Mouse (Mus musculus): ENCODE data around the gene Mta3. TPM values are rescaled to one million over a fixed set of nuclear protein-coding genes. Genes with fewer than 3 reads are reported as not detected.

Gene Mta3
- polyA plus RNA-seq, 1 experiment from 2014 or later, result 38.2 TPM

- no peak overlapping the region for H3K27ac ChIP-seq (ENCODE audit: low read length)
- H3K4me3 ChIP-seq (replicated peaks; ENCODE audit: low read length), result no peak overlapping the region
- peaks cover 2% of the 10 kb centered on the region; the same call in 1 of the 2 replicates for H3K4me1 ChIP-seq (replicated peaks; ENCODE audit: control insufficient read depth, insufficient read depth, low read length)
- no peak for ATAC-seq
- H3K4me2 ChIP-seq (ENCODE audit: low read length), result no peak overlapping the region
- H3K9me3 ChIP-seq (ENCODE audit: control insufficient read depth, low read length), result no peaks in the 10 kb centered on the region
- peaks cover 5% of the 10 kb centered on the region; the same call in 1 of the 2 replicates for H3K36me3 ChIP-seq (ENCODE audit: control insufficient read depth, insufficient read depth)
- 96% methylated on average over 7 of the region's 7 CpGs for WGBS
- no peak overlapping the region for H3K9ac ChIP-seq (replicated peaks; ENCODE audit: low read depth, low read length)
- H3K27me3 ChIP-seq (replicated peaks; ENCODE audit: control insufficient read depth, insufficient read depth, low read length), result no peaks in the 10 kb centered on the region
These were observed 61.1 kb downstream of the Mta3 start for GRCm38 (mm10) chr17:83767064-83767463.

- Histone ChIP-seq H3K4me3 (replicated peaks; ENCODE audit: low read length) (no peak overlapping the region), H3K27ac (ENCODE audit: low read length) (no peak overlapping the region), H3K27me3 (replicated peaks; ENCODE audit: control insufficient read depth, insufficient read depth, low read length) (no peaks in the 10 kb centered on the region), H3K4me1 (replicated peaks; ENCODE audit: control insufficient read depth, insufficient read depth, low read length) (peaks cover 13% of the 10 kb centered on the region), H3K9me3 (ENCODE audit: control insufficient read depth, low read length) (no peaks in the 10 kb centered on the region), H3K9ac (replicated peaks; ENCODE audit: low read depth, low read length) (no peak overlapping the region), H3K4me2 (ENCODE audit: low read length) (no peak overlapping the region), H3K36me3 (ENCODE audit: control insufficient read depth, insufficient read depth) (peaks cover 1% of the 10 kb centered on the region; the same call in 1 of the 2 replicates)
- WGBS, result 95% methylated on average over 10 of the region's 10 CpGs
- no peak for ATAC-seq
These were observed 62.3 kb downstream of the Mta3 start for GRCm38 (mm10) chr17:83768309-83768708.

DNA sequence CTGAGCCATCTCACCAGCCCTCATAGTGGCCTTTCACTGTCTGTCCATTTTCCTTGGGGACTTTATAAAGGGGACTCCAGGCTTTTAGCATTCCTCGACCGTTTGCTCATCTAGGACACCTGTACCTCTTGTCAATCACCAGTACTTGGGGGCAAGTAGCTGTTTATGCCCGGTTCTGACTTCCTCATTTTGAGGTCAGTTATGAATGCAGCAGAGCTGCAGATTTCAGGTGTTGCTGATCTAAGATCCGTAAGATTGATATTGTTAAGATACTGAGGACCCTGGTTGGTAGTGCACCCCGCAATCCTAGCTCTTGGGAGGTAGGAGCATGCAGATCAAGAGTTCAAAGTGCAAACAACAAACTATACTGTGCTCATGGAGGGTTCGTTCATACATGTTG, 64.4 kb downstream of the Mta3 start:
- H3K36me3 ChIP-seq (ENCODE audit: control insufficient read depth, insufficient read depth), result no peaks in the 10 kb centered on the region
- peaks cover 13% of the 10 kb centered on the region for H3K4me1 ChIP-seq (replicated peaks; ENCODE audit: control insufficient read depth, insufficient read depth, low read length)
- H3K9ac ChIP-seq (replicated peaks; ENCODE audit: low read depth, low read length), result no peak overlapping the region
- WGBS, result 84% methylated on average over 6 of the region's 6 CpGs
- no peak overlapping the region for H3K4me3 ChIP-seq (replicated peaks; ENCODE audit: low read length)
- H3K27me3 ChIP-seq (replicated peaks; ENCODE audit: control insufficient read depth, insufficient read depth, low read length), result no peaks in the 10 kb centered on the region
- no peak for ATAC-seq
- H3K4me2 ChIP-seq (ENCODE audit: low read length), result no peak overlapping the region
- no peak overlapping the region for H3K27ac ChIP-seq (ENCODE audit: low read length)
- H3K9me3 ChIP-seq (ENCODE audit: control insufficient read depth, low read length), result no peaks in the 10 kb centered on the region

GRCm38 (mm10) chr17:83770931-83771330, 65.0 kb downstream of the Mta3 start:
- no peak for ATAC-seq
- Histone ChIP-seq H3K4me3 (replicated peaks; ENCODE audit: low read length) (no peak overlapping the region), H3K27me3 (replicated peaks; ENCODE audit: control insufficient read depth, insufficient read depth, low read length) (no peaks in the 10 kb centered on the region), H3K4me2 (ENCODE audit: low read length) (no peak overlapping the region), H3K27ac (ENCODE audit: low read length) (no peak overlapping the region), H3K4me1 (replicated peaks; ENCODE audit: control insufficient read depth, insufficient read depth, low read length) (peaks cover 13% of the 10 kb centered on the region), H3K9ac (replicated peaks; ENCODE audit: low read depth, low read length) (no peak overlapping the region), H3K9me3 (ENCODE audit: control insufficient read depth, low read length) (no peaks in the 10 kb centered on the region), H3K36me3 (ENCODE audit: control insufficient read depth, insufficient read depth) (no peaks in the 10 kb centered on the region)
- 96% methylated on average over 7 of the region's 7 CpGs for WGBS

DNA sequence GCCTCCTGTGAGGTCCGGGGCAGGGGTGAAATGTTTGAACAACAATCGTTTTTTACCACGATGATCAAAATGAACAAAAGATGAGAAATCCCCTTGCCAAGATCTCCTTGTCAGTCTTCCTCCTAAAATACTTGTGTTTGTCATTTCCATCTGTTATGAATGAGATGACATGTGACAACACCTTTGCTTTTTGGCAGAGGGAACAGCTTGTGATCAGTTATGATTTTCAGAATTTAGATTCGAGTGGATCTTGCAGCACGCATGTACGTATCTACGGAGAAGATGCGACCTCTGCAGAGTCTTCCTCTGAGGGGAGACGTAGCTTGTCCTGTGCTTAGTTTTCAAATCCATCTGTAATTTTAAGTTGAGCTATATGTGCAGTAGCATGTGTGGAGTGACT, 66.1 kb downstream of the Mta3 start:
- Histone ChIP-seq H3K36me3 (ENCODE audit: control insufficient read depth, insufficient read depth) (no peaks in the 10 kb centered on the region), H3K27me3 (replicated peaks; ENCODE audit: control insufficient read depth, insufficient read depth, low read length) (no peaks in the 10 kb centered on the region), H3K9ac (replicated peaks; ENCODE audit: low read depth, low read length) (no peak overlapping the region), H3K27ac (ENCODE audit: low read length) (peak overlapping the region; percentile 82), H3K4me2 (ENCODE audit: low read length) (no peak overlapping the region), H3K9me3 (ENCODE audit: control insufficient read depth, low read length) (no peaks in the 10 kb centered on the region), H3K4me1 (replicated peaks; ENCODE audit: control insufficient read depth, insufficient read depth, low read length) (peaks cover 13% of the 10 kb centered on the region), H3K4me3 (replicated peaks; ENCODE audit: low read length) (no peak overlapping the region)
- peak; percentile 42 for ATAC-seq
- WGBS, result 64% methylated on average over 9 of the region's 9 CpGs

GRCm38 (mm10) chr17:83772711-83773110, 66.7 kb downstream of the Mta3 start:
- Histone ChIP-seq H3K4me1 (replicated peaks; ENCODE audit: control insufficient read depth, insufficient read depth, low read length) (peaks cover 13% of the 10 kb centered on the region), H3K27ac (ENCODE audit: low read length) (peak overlapping the region; percentile 82), H3K9me3 (ENCODE audit: control insufficient read depth, low read length) (no peaks in the 10 kb centered on the region), H3K4me2 (ENCODE audit: low read length) (no peak overlapping the region), H3K36me3 (ENCODE audit: control insufficient read depth, insufficient read depth) (no peaks in the 10 kb centered on the region), H3K4me3 (replicated peaks; ENCODE audit: low read length) (no peak overlapping the region), H3K9ac (replicated peaks; ENCODE audit: low read depth, low read length) (no peak overlapping the region), H3K27me3 (replicated peaks; ENCODE audit: control insufficient read depth, insufficient read depth, low read length) (no peaks in the 10 kb centered on the region)
- 28% methylated on average over 8 of the region's 8 CpGs for WGBS
- peak; percentile 89 for ATAC-seq

- H3K36me3 ChIP-seq (ENCODE audit: control insufficient read depth, insufficient read depth), result no peaks in the 10 kb centered on the region
- no peak overlapping the region for H3K9ac ChIP-seq (replicated peaks; ENCODE audit: low read depth, low read length)
- no peak overlapping the region for H3K4me3 ChIP-seq (replicated peaks; ENCODE audit: low read length)
- peaks cover 11% of the 10 kb centered on the region for H3K4me1 ChIP-seq (replicated peaks; ENCODE audit: control insufficient read depth, insufficient read depth, low read length)
- no peak overlapping the region for H3K27ac ChIP-seq (ENCODE audit: low read length)
- ATAC-seq, result no peak
- H3K4me2 ChIP-seq (ENCODE audit: low read length), result no peak overlapping the region
- WGBS, result 97% methylated on average over 7 of the region's 7 CpGs
- H3K27me3 ChIP-seq (replicated peaks; ENCODE audit: control insufficient read depth, insufficient read depth, low read length), result no peaks in the 10 kb centered on the region
- H3K9me3 ChIP-seq (ENCODE audit: control insufficient read depth, low read length), result no peaks in the 10 kb centered on the region
These were observed 71.0 kb downstream of the Mta3 start for GRCm38 (mm10) chr17:83776965-83777364.

GRCm38 (mm10) chr17:83777462-83778051, 71.6 kb downstream of the Mta3 start:
- Histone ChIP-seq H3K27me3 (replicated peaks; ENCODE audit: control insufficient read depth, insufficient read depth, low read length) (no peaks in the 10 kb centered on the region), H3K27ac (ENCODE audit: low read length) (no peak overlapping the region), H3K9ac (replicated peaks; ENCODE audit: low read depth, low read length) (no peak overlapping the region), H3K36me3 (ENCODE audit: control insufficient read depth, insufficient read depth) (no peaks in the 10 kb centered on the region), H3K4me2 (ENCODE audit: low read length) (no peak overlapping the region), H3K4me1 (replicated peaks; ENCODE audit: control insufficient read depth, insufficient read depth, low read length) (peaks cover 9% of the 10 kb centered on the region), H3K9me3 (ENCODE audit: control insufficient read depth, low read length) (no peaks in the 10 kb centered on the region), H3K4me3 (replicated peaks; ENCODE audit: low read length) (no peak overlapping the region)
- ATAC-seq, result no peak
- 65% methylated on average over 9 of the region's 9 CpGs for WGBS

- H3K9me3 ChIP-seq (ENCODE audit: control insufficient read depth, low read length), result no peaks in the 10 kb centered on the region
- peaks cover 11% of the 10 kb centered on the region for H3K4me1 ChIP-seq (replicated peaks; ENCODE audit: control insufficient read depth, insufficient read depth, low read length)
- no peak overlapping the region for H3K27ac ChIP-seq (ENCODE audit: low read length)
- no peak overlapping the region for H3K4me3 ChIP-seq (replicated peaks; ENCODE audit: low read length)
- no peak for ATAC-seq
- H3K9ac ChIP-seq (replicated peaks; ENCODE audit: low read depth, low read length), result no peak overlapping the region
- no peaks in the 10 kb centered on the region for H3K27me3 ChIP-seq (replicated peaks; ENCODE audit: control insufficient read depth, insufficient read depth, low read length)
- H3K4me2 ChIP-seq (ENCODE audit: low read length), result no peak overlapping the region
- H3K36me3 ChIP-seq (ENCODE audit: control insufficient read depth, insufficient read depth), result no peaks in the 10 kb centered on the region
- 64% methylated on average over 5 of the region's 5 CpGs for WGBS
These were observed 74.3 kb downstream of the Mta3 start for GRCm38 (mm10) chr17:83780228-83780627.

DNA sequence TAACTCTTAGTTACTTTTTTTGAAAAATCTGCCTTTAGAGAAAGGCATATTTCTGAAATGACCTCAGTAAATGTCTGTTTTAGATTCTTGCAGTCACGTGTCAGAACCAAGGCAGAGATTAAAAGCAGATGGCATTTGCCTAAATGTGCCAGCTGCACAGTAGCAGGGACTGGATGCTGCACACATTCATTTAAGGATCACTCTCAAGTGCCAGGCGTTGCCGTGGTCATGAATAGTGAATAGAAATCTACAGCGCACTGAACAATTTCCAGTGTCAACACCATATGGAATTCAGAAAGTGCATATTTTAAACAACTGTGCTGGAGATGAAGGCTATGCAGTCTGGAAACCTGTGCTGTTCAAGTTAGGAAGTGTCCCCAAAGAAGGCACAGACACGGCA, 76.8 kb downstream of the Mta3 start:
- H3K9ac ChIP-seq (replicated peaks; ENCODE audit: low read depth, low read length), result no peak overlapping the region
- H3K27ac ChIP-seq (ENCODE audit: low read length), result peak overlapping the region; percentile 74
- 8% methylated on average over 5 of the region's 5 CpGs for WGBS

More for the DNA sequence above, 76.8 kb downstream of the Mta3 start:
- no peak overlapping the region for H3K4me2 ChIP-seq (ENCODE audit: low read length)
- no peaks in the 10 kb centered on the region for H3K9me3 ChIP-seq (ENCODE audit: control insufficient read depth, low read length)
- peak; percentile 95 for ATAC-seq
- H3K36me3 ChIP-seq (ENCODE audit: control insufficient read depth, insufficient read depth), result no peaks in the 10 kb centered on the region
- H3K4me3 ChIP-seq (replicated peaks; ENCODE audit: low read length), result no peak overlapping the region
- peaks cover 11% of the 10 kb centered on the region for H3K4me1 ChIP-seq (replicated peaks; ENCODE audit: control insufficient read depth, insufficient read depth, low read length)
- no peaks in the 10 kb centered on the region for H3K27me3 ChIP-seq (replicated peaks; ENCODE audit: control insufficient read depth, insufficient read depth, low read length)
